Mouse (Mus musculus) regulatory T cell (primary cell): ENCODE measurements around the gene Gdi2.

Source experiments
- in situ Hi-C: fragments of 300-600 bp; cut with MboI, MseI; formaldehyde crosslinking; loops from one replicate; pipeline ENCODE4 v1.15.1; 2025; ENCODE audit warnings: high pct_unique_total_duplicates

The Gdi2 gene

GRCm38 (mm10) chr13:3544925-3545324, 7.1 kb downstream of the Gdi2 start:
- in situ Hi-C loops = loop anchor here (5.0 to 10.0 kb wide), 2 partner anchors 50 to 138 kb away; no protein-coding TSS in a partner anchor

GRCm38 (mm10) chr13:3547410-3547809, 9.5 kb downstream of the Gdi2 start:
- in situ Hi-C loops = loop anchor here (5.0 to 10.0 kb wide), 2 partner anchors 47 to 140 kb away; no protein-coding TSS in a partner anchor

GRCm38 (mm10) chr13:3547856-3548255, 10.0 kb downstream of the Gdi2 start:
- in situ Hi-C loops = loop anchor here (5.0 to 10.0 kb wide), 2 partner anchors 47 to 141 kb away; no protein-coding TSS in a partner anchor

- in situ Hi-C loops = no loop called here
Measured at GRCm38 (mm10) chr13:3563130-3563529, 25.3 kb downstream of the Gdi2 start.

GRCm38 (mm10) chr13:3563953-3564352, 26.1 kb downstream of the Gdi2 start:
- in situ Hi-C loops = no loop called here

- in situ Hi-C loops = loop anchor here (10.0 kb wide), 1 partner anchor 46 kb away; no protein-coding TSS in a partner anchor
Measured at GRCm38 (mm10) chr13:3590789-3591188, 52.9 kb downstream of the Gdi2 start.

- in situ Hi-C loops = loop anchor here (10.0 kb wide), 1 partner anchor 50 kb away; no protein-coding TSS in a partner anchor
Measured at GRCm38 (mm10) chr13:3594311-3594710, 56.4 kb downstream of the Gdi2 start.

- in situ Hi-C loops = loop anchor here (10.0 kb wide), 1 partner anchor 51 kb away; no protein-coding TSS in a partner anchor
Measured at GRCm38 (mm10) chr13:3596232-3596631, 58.4 kb downstream of the Gdi2 start.

GRCm38 (mm10) chr13:3609780-3610117, 71.9 kb downstream of the Gdi2 start:
- in situ Hi-C loops = no loop called here

GRCm38 (mm10) chr13:3610118-3610794, 72.4 kb downstream of the Gdi2 start:
- in situ Hi-C loops = no loop called here

- in situ Hi-C loops = no loop called here
Measured at GRCm38 (mm10) chr13:3610795-3611438, 73.1 kb downstream of the Gdi2 start, which contains the start of gene Fam208b. TSS of gene Fam208b (minus strand) at chr13:3611108.
